Mouse (Mus musculus): ENCODE measurements at regions not wholly inside any gene's neighbourhood (a gene's known extent, or its start where the extent isn't known, plus 50 kb on each side); places are given as distances from the start of the nearest gene placed in this dataset.

DNA sequence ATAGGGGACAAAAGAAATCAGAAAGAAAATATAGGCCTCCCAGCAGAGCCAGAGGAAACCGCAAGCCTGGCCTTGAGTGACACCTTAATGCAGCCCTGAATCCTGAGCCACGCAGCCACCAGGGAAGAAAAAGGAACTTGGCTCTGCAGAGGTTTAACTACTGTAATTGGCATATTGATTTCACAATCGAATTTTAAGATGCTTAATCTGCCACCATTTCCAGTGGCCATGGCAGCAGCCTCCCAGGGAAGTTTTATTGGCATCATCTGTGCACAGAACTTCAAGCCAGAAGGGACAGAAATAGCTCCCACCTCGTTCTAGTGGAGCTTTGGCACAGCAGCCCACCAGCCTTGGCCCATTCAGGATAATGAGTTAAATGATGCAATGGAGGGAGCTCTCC is 117.1 kb upstream of the Hs6st1 start:
- TF ChIP-seq POLR2A (IDR thresholded peaks at IDR 0.05; ENCODE audit: low read depth, low read length) (no peak), CTCF (IDR thresholded peaks at IDR 0.05; ENCODE audit: extremely low read depth, insufficient read length, insufficient replicate concordance, low read depth, low read length) (no peak)
